Mouse (Mus musculus) retina, embryonic 14.5 days (tissue): ENCODE results near the gene Egr4.

ENCODE experiments used
- DNase-seq: peaks from one replicate; pipeline ENCODE4 v3.0.0-alpha.2; 2015; ENCODE audit warnings: low spot score

Gene Egr4

DNA sequence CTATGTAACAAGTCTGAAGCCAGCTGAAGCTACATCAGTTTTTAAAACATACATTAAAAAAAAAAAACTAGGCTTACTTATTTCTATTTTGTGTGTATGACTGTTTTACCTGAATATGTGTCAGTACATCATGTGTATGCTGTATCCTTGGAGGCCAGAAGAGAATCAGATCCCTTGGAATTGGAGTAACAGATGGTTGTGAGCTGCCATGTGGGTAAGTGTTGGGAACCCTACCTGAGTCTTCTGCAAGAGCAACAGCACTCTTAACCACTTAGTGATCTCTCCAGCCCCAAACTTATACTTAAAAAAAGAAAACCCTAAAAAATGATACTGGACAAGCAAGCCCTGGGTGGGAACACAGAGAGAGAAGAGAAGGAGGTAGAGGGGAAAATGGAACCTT, 16.4 kb downstream of the Egr4 start:
- no peak for DNase-seq

GRCm38 (mm10) chr6:85491606-85492005, 21.8 kb downstream of the Egr4 start:
- no peak for DNase-seq

- no peak for DNase-seq
Measured at GRCm38 (mm10) chr6:85490252-85490651, 23.1 kb downstream of the Egr4 start.

DNA sequence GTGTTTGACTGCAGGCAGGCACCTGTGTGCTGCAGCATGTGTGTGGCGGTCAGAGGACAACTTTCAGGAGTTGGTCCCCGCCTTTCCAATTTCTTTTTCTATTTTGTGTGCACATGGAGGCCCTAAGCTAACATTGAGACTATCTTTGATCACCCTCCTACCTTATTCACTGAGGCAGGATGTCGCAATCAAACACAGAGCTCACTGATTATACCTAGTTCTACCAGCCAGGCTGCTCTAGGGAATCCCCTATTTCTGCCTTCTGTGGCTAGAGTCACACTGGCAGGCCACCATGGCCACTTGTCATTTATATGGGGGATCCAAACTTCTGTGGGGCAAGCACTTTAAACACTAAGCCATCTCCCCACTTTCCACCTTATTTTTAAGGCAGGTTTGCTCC, 23.7 kb downstream of the Egr4 start:
- no peak for DNase-seq

DNA sequence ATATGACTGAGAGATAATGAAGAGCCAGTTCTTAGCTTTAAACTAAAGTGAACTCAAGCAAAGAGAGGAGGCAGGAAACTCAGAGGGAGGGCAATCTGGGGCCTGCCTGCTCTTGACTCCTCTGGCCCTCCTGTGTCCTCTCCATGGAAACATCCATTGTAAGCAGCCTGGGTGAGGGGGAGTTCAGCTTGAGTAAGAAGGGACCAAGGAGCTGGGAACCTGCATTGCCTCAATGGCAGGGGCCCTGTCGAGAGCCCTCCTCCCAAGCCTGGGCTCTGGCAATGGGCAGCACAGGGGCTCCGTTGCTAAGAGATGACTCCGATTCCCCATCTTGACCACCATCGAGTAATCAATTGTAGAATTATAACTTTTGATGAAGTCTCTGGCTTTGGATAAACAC, 24.9 kb downstream of the Egr4 start:
- no peak for DNase-seq

DNA sequence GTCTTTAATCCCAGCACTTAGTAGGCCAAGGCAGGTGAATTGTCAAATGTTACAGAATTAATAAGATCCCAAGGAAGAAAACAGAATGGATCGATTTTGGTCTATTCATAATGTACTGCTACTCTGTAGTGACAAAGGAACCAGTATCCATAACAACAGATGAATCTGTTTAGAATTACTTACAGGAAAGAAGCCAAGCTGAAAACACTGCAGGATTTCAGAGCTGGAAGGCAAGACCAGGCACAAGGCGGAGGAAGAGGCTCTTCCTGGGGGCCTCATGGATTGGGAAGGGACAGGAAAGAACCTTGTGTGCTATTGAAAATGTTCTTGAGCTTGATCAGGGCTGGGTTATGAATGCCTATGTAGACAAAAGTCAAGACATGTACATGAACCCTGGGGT, 27.7 kb downstream of the Egr4 start:
- DNase-seq, result no peak

DNA sequence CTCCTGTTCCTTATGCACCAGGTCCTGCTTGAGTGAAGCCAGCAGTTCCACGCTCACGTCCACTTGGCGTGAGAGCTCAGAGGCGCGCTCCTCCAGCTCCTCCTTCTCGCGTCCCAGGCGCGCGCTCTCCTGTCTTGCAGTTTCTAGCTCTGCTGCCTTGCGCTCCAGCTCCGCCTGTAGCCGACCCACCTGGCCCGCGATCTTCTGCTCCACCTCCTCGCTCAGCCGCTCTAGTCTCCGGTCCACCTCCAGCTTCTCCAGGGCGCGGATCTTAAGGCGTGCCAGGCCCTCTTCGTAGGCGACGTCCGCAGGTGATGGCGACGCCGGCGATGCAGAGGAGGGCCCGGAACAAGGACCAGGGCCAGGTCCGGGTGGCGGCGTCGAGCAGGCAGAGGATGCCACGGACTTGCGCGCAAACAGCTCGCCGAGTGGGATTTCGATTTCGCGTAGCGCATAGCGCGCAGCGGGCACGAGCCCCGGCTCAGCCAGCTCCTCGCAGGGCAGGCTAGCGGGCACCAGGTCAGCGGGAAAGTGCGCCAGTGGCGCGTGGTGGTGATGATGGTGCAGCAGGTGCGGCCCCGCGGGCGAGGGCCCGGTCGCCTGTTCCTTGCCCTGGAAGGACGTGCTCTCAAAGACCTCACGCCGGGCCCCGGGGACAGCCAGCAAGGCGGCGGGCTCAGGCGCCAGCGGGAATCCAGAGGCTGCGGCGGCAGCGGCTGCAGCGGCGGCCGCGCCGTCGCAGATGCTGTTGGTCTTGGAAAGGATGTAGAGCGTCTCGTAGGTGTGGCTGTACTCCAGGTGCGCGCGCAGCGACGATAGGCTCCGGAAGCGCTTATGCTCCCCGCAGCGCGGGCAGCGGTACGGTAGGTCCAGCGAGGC, 29.3 kb downstream of the Egr4 start:
- DNase-seq, result peak; percentile 24

DNA sequence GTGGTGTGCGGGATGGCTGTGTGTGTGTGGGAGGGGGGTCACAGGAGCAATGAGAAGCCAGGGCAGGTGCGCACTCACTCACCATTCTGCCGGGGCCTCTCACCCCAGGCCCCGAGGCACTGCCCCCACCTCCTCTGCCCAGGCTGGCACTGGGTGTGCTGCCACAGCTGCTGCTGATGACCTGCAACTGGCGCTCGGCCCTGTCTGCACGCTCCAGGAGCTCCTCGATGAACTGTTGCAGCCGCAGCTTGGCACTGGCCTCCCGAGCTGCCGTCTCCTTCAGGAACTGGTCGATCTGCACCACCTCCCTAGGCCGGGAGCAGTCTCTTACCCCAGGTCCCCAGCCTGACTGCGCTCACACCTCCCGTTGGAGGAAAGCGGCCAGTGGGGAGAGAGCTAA, 32.7 kb downstream of the Egr4 start:
- DNase-seq, result no peak

- DNase-seq, result no peak
Measured at GRCm38 (mm10) chr6:85479979-85480378, 33.4 kb downstream of the Egr4 start.

DNA sequence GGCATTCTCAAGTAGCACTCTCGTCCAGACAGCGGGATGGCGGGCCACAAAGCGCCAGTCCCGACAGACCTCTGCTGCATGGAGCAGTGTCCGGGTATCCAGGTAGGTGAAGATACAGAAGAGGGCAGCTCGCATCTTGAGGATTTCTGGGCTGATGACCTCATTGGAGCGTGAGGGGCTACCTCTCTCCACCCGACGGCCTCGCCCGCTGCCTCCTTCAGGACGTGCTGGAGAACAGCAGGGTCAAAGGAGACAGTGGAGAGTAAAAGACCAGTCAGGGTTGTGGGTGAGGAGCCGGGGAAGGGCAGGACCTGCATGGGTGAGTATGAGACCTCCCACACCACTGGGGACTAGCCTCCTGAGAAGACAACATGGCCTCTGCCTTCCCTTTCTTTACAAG, 35.0 kb downstream of the Egr4 start:
- no peak for DNase-seq

GRCm38 (mm10) chr6:85477366-85477917, 35.9 kb downstream of the Egr4 start:
- peak; percentile 55 for DNase-seq

DNA sequence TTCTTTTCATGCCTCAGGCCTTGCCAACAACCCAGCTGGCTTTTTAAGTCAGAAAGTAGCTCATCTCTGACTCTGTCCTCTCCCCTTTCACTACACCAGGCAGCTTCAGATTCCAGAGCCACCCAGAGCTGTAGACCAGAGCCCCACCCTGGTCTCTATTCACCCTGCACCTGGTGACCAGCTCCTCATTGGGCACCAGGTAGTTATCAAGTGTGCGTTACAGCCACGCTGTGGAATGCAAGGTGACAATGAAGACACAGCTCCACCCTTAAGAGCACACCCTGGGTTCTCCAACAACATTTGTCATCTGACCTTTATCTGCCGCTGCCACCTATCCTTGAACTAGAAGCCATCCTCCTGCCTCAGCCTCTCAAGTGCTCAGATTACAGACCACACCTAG, 37.8 kb downstream of the Egr4 start:
- DNase-seq, result no peak

DNA sequence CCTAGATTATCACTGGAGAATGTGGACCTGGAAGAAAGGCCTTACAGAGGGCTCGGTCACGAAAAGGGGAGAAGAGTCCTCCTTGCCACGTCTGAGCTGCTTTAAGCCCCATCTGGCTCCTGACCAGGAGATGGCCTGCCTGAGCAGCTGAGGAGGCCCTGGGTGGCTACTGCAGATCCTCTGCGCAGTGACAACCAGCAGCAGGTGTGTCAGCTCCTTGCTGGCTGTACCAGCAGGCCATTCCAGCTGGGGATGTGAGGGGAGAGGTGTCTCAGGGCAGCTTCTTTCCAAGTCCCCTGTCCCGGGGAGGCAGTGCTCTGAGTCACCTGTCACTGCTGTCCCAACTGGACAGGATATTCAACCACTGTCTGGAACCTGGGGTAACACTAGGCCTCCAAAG, 40.8 kb downstream of the Egr4 start:
- no peak for DNase-seq

- no peak for DNase-seq
Measured at GRCm38 (mm10) chr6:85471962-85472361, 41.4 kb downstream of the Egr4 start.

GRCm38 (mm10) chr6:85469660-85470430, 43.5 kb downstream of the Egr4 start:
- no peak for DNase-seq

DNA sequence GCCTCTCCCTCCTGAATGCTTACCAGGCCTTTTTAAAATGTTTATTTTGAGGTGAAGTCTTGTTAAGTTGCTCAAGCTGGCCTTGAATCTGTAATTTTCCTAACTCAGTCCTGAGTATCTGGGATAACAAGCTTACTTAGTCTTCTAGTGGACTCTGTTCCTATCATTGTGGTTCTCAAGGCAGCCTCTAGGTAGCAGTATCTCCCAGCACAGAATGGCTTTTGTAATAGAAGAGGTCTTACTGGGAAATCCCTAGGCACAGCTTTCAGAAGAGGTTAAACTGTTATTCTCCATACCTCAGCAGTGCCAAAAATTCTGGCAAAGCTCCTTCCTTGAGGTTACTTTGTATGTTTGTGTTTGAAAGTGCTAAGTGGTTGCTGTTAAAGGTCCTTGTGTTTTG, 48.0 kb downstream of the Egr4 start:
- peak; percentile 64 for DNase-seq
